Mouse (Mus musculus) hindbrain, embryonic 16.5 days (tissue): ENCODE data around the gene Hmgcr. TPM values are rescaled to one million over a fixed set of nuclear protein-coding genes. Genes with fewer than 3 reads are reported as not detected.

Experiments used
- ATAC-seq: fragments of 200-750 bp; cut with Nextera tagmentation; 2 replicates; pipeline ENCODE4 v1.8.0; 2017; ENCODE audit warnings: moderate TSS enrichment, moderate library complexity
- H3K27ac ChIP-seq: fragments of 300-500 bp; sonication (generic); 2 replicates; pipeline ENCODE4 v1.5.1; 2014; ENCODE audit warnings: low read depth, mild to moderate bottlenecking, control low read depth, low read length, moderate library complexity
- H3K27me3 ChIP-seq: fragments of 300-500 bp; sonication (generic); replicated peaks from 2 replicates; pipeline ENCODE4 v1.6.1; 2014; ENCODE audit warnings: low read length; ENCODE audit not compliant: control insufficient read depth, insufficient read depth
- H3K36me3 ChIP-seq: fragments of 300-500 bp; sonication (generic); 2 replicates; pipeline ENCODE4 v1.6.1; 2014; ENCODE audit warnings: mild to moderate bottlenecking, low read length, moderate library complexity, mixed read lengths; ENCODE audit not compliant: control insufficient read depth, insufficient read depth
- H3K4me1 ChIP-seq: fragments of 300-500 bp; sonication (generic); 2 replicates; pipeline ENCODE4 v1.6.1; 2014; ENCODE audit warnings: low read depth, low read length; ENCODE audit not compliant: control insufficient read depth, insufficient read depth
- H3K4me2 ChIP-seq: fragments of 300-500 bp; sonication (generic); 2 replicates; pipeline ENCODE4 v1.6.1; 2014; ENCODE audit warnings: mild to moderate bottlenecking, low read length, control low read depth, moderate library complexity
- H3K4me3 ChIP-seq: fragments of 300-500 bp; sonication (generic); 2 replicates; pipeline ENCODE4 v1.5.1; 2014; ENCODE audit warnings: mild to moderate bottlenecking, low read length, control low read depth, moderate library complexity
- H3K9ac ChIP-seq: fragments of 300-500 bp; sonication (generic); 2 replicates; pipeline ENCODE4 v1.6.1; 2014; ENCODE audit warnings: low read depth, mild to moderate bottlenecking, control low read depth, low read length, moderate library complexity
- H3K9me3 ChIP-seq: fragments of 300-500 bp; sonication (generic); 2 replicates; pipeline ENCODE4 v1.6.1; 2014; ENCODE audit warnings: mild to moderate bottlenecking, low read length, moderate library complexity; ENCODE audit not compliant: control insufficient read depth
- WGBS: fragments of 180-500 bp; shearing (Covaris S2); extraction: QIAGEN DNeasy Blood & Tissue Kit; methylation state at CpG from one replicate; pipeline ENCODE4 v1.1.7; 2014; 5-methylcytosine and 5-hydroxymethylcytosine counted together
- polyA plus RNA-seq: library from polyadenylated mRNA; unstranded; fragments of >200 nt; fragmentation: Nextera tagmentation; extraction: Ambion mirVana; gene quantifications from 2 replicates; pipeline ENCODE4 v1.2.1, GENCODE M21; 2015

Hmgcr gene
- polyA plus RNA-seq, 1 experiment from 2014 or later: 160 TPM

DNA sequence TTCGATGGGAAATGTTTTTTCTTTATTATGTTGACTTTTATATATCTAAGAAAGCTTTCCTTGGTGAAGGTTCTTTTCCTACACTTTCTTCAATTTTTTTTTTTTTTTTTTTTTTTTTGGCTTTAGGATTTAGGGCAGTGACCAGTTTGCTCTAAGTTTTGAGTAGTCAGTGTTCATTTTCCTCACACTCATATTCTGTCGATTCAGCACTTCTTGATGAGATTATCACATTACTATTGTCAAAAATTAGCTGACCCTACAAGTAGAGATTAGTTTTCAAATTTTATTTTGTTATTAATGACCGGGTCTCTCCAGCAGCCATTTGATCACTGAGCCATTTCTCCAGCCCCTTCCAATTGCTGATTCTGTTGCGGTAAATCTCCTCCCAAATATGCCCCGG is 19.2 kb upstream of the Hmgcr start:
- H3K4me3 ChIP-seq: no peak overlapping the region
- no peaks in the 10 kb centered on the region for H3K4me1 ChIP-seq
- no peak overlapping the region for H3K4me2 ChIP-seq
- no peak for ATAC-seq
- no peak overlapping the region for H3K27ac ChIP-seq
- no peaks in the 10 kb centered on the region for H3K27me3 ChIP-seq
- 91% methylated on average over 5 of the region's 5 CpGs for WGBS
- no peak overlapping the region for H3K9ac ChIP-seq
- H3K36me3 ChIP-seq: no peaks in the 10 kb centered on the region
- H3K9me3 ChIP-seq: no peaks in the 10 kb centered on the region

DNA sequence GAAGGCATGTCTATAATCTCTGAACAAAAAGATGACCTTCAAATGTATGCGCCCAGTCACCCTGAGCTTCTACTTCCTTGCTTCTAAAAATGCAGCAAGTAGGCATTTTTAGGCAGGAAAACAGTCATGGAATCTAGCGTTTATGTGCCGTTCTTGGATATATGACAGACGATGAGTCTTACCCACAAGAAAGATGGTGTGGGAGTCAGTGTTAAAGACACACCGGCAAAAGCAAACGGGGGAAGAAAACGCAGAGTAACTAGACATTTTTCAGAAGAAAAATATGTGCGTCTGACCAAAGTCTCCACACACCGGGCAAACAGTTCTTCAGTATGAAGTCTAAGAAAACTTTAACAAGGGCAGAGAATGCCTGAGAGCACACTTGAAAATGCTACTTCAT is 16.5 kb upstream of the Hmgcr start:
- ATAC-seq: no peak
- no peaks in the 10 kb centered on the region for H3K4me1 ChIP-seq
- no peak overlapping the region for H3K4me2 ChIP-seq
- no peak overlapping the region for H3K27ac ChIP-seq
- no peaks in the 10 kb centered on the region for H3K27me3 ChIP-seq
- H3K36me3 ChIP-seq: no peaks in the 10 kb centered on the region
- H3K4me3 ChIP-seq: no peak overlapping the region
- H3K9me3 ChIP-seq: no peaks in the 10 kb centered on the region
- H3K9ac ChIP-seq: no peak overlapping the region
- WGBS: 92% methylated on average over 9 of the region's 9 CpGs

GRCm38 (mm10) chr13:96684779-96685178 is 14.0 kb upstream of the Hmgcr start:
- ATAC-seq: no peak

DNA sequence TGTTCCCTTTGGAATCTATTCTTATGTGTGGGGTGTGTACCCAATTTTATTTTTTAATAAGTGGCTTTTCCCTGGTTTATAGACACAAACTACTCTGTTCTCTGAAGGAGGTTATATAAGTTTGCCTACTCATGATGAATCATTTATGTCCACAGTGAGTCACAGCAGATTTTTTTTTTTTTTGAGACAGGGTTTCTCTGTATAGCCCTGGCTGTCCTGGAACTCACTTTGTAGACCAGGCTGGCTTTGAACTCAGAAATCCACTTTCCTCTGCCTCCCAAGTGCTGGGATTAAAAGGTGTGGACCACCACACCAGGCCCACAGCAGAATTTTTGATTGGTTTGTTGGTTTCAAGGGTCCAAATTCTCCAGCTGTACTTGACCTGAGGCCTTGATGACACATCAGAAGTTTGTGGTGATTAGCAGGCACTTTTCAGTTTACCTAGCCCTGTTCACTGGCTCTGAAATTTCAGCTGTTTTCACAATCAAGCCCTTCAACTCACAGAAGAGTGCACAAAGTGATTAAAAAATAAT is 10.4 kb upstream of the Hmgcr start:
- no peaks in the 10 kb centered on the region for H3K4me1 ChIP-seq
- no peaks in the 10 kb centered on the region for H3K27me3 ChIP-seq
- H3K27ac ChIP-seq: no peak overlapping the region
- H3K9ac ChIP-seq: no peak overlapping the region
- H3K4me3 ChIP-seq: no peak overlapping the region
- no peak overlapping the region for H3K4me2 ChIP-seq
- H3K9me3 ChIP-seq: no peaks in the 10 kb centered on the region
- no peak for ATAC-seq
- H3K36me3 ChIP-seq: no peaks in the 10 kb centered on the region

More at GRCm38 (mm10) chr13:96684779-96685178, 14.0 kb upstream of the Hmgcr start:
- Histone ChIP-seq H3K9ac (no peak overlapping the region), H3K27ac (no peak overlapping the region), H3K9me3 (no peaks in the 10 kb centered on the region), H3K27me3 (no peaks in the 10 kb centered on the region), H3K4me1 (no peaks in the 10 kb centered on the region), H3K4me2 (no peak overlapping the region), H3K4me3 (no peak overlapping the region), H3K36me3 (no peaks in the 10 kb centered on the region)
- WGBS: 88% methylated on average over 5 of the region's 5 CpGs

- WGBS: 78% methylated on average over 9 of the region's 9 CpGs
These were observed 9.7 kb upstream of the Hmgcr start for GRCm38 (mm10) chr13:96680163-96681087.

DNA sequence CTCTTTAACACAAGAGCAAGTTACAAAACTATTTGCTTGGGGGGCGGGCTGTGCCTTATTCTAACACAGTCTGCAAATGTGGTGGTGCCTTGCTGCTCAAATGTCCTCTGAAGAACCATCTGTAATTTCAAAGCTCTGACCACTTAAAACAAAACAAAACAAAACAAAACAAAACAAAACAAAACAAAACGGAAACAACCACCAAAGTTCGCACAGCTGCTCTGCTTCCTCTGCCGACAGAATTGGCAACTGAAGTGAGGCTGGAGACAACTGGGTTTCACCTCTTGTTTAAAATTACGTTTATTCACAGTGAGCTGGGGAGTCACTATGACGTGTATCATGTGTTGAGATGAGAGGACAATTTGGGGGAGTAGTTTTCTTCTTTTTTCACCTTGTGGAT is 7.9 kb upstream of the Hmgcr start:
- no peaks in the 10 kb centered on the region for H3K9me3 ChIP-seq
- WGBS: 74% methylated on average over 6 of the region's 6 CpGs

More at GRCm38 (mm10) chr13:96680163-96681087, 9.7 kb upstream of the Hmgcr start:
- no peaks in the 10 kb centered on the region for H3K36me3 ChIP-seq
- H3K4me3 ChIP-seq: no peak overlapping the region
- no peak overlapping the region for H3K27ac ChIP-seq
- H3K9me3 ChIP-seq: no peaks in the 10 kb centered on the region
- no peaks in the 10 kb centered on the region for H3K27me3 ChIP-seq
- H3K4me1 ChIP-seq: no peaks in the 10 kb centered on the region
- ATAC-seq: no peak
- no peak overlapping the region for H3K4me2 ChIP-seq
- no peak overlapping the region for H3K9ac ChIP-seq

DNA sequence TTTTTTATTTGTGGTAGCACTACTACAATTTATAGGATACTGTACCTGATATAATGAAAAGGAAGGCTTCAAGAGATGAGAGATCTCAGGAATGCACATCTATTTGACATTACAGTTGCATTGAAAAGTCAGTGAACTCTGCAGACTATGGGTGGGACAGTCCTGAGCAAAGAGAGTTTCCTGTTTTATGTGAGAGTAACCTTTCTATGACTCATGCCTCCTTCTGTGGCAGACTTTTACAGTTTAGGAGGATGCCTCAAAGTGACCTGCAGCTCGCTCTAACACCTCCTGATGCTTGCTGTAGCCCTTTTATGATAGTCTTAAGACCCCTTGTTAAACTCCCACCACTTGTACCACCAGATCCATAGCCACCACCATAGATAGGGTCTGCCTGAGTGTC is 6.3 kb upstream of the Hmgcr start:
- Histone ChIP-seq H3K27ac (no peak overlapping the region), H3K9me3 (no peaks in the 10 kb centered on the region), H3K4me1 (no peaks in the 10 kb centered on the region), H3K9ac (no peak overlapping the region), H3K36me3 (no peaks in the 10 kb centered on the region), H3K4me2 (no peak overlapping the region), H3K4me3 (no peak overlapping the region), H3K27me3 (no peaks in the 10 kb centered on the region)
- no peak for ATAC-seq
- WGBS: 95% methylated on average over 1 of the region's 1 CpGs

More for the DNA sequence above, 7.9 kb upstream of the Hmgcr start:
- Histone ChIP-seq H3K36me3 (no peaks in the 10 kb centered on the region), H3K27ac (no peak overlapping the region), H3K27me3 (no peaks in the 10 kb centered on the region), H3K4me1 (no peaks in the 10 kb centered on the region), H3K9ac (no peak overlapping the region), H3K4me2 (no peak overlapping the region), H3K4me3 (no peak overlapping the region)
- ATAC-seq: no peak

DNA sequence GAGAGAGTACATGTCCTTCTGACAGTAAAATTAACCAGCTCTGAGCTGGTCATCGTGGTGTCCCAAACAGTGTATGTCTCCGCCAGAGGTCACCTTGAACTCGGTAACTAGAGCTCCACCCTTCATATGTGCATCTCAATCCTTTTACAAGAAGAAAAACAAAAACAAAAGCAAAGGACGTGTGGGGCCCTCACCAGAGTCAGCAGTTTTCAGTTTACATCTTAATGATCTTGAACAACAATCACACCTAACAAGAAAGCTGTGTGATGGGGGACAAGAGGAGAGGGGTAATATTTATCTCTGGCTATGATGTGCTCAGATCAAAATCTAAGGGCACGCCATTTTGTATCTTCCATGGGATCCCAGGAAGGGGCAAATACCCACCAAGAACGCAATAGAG is 5.0 kb upstream of the Hmgcr start:
- Histone ChIP-seq H3K4me1 (peaks cover 3% of the 10 kb centered on the region), H3K9ac (no peak overlapping the region), H3K36me3 (no peaks in the 10 kb centered on the region), H3K4me2 (no peak overlapping the region), H3K9me3 (no peaks in the 10 kb centered on the region), H3K4me3 (no peak overlapping the region), H3K27me3 (no peaks in the 10 kb centered on the region), H3K27ac (no peak overlapping the region)
- ATAC-seq: no peak
- WGBS: 80% methylated on average over 6 of the region's 6 CpGs

DNA sequence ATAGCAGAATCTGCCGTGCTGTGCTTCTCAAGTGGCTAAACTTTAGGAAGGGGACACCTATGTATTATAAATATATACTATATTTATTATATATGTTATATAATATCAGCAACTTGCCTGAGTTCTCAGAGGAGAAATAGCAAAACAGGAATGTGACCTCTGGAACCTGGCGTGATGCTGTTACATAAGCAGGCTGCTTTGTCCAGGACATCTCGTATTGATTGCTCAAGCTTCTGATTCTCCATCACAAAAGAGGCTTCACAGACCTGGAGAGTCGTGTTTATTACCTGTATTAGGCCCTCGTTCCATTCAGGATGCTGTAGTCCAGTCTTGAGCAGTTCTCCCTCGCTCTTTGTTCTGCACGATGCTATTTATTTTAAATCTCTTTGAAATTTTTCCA is 3.1 kb upstream of the Hmgcr start:
- WGBS: 86% methylated on average over 7 of the region's 7 CpGs
- no peak for ATAC-seq

More for the DNA sequence above, 3.1 kb upstream of the Hmgcr start:
- no peaks in the 10 kb centered on the region for H3K27me3 ChIP-seq
- peaks cover 5% of the 10 kb centered on the region for H3K4me1 ChIP-seq
- no peaks in the 10 kb centered on the region for H3K36me3 ChIP-seq
- no peaks in the 10 kb centered on the region for H3K9me3 ChIP-seq
- H3K27ac ChIP-seq: no peak overlapping the region
- H3K9ac ChIP-seq: no peak overlapping the region
- no peak overlapping the region for H3K4me2 ChIP-seq
- no peak overlapping the region for H3K4me3 ChIP-seq
